Mouse (Mus musculus) neutrophil, adult 59 days (primary cell): ENCODE measurements around the gene Pisd. TPM values are rescaled to one million over a fixed set of nuclear protein-coding genes. Genes with fewer than 3 reads are reported as not detected.

Experiments
- total RNA-seq, 2 experiments: library from RNA; stranded (reverse); gene quantifications; 1 replicate in 1 of 2; 2 replicates in 1 of 2; pipeline ENCODE4 v1.2.4; 2023

Gene Pisd
- 10 to 100 TPM; 65.9 to 75.3 TPM for total RNA-seq

GRCm38 (mm10) chr5:32785313-32785915, at the start of gene Pisd:
Gene Pisd (minus strand): TSS chr5:32785646.

DNA sequence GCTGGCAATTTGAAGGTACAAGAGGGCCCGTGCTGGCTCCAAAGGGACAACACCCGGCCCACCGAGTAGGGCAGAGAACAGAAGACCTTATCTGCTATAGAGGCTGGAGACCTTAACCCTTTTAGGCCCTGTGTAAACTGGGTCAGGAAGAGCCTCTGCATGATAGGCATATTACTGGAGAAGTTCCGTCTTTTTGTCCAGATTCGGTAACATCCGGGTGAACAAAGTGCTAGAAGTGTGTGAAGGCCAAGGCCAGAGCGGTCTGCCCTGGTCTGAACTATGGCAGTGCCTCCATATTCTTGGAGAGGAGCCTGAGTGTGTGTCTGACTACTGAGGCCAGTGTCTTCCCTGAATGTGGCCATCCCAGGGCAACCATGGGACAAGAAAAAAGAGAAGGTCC, 41.6 kb upstream of the Pisd start, which contains the start of gene Gm20671:
Gene Gm20671 (minus strand): TSS at position 101 of the 400 bp plus-strand sequence.

Other genes starting within 250 kb of the Pisd start
- 1 to 10 TPM; 1.0 to 1.1 TPM for gene Yes1, start 174.5 kb downstream of the Pisd start, total RNA-seq
- not detected for gene Gm20671, start 41.5 kb upstream of the Pisd start, total RNA-seq
- 10 to 100 TPM; 33.4 to 34.8 TPM for gene Prr14l, start 68.6 kb upstream of the Pisd start, total RNA-seq
- 10 to 100 TPM; 26.1 to 31.2 TPM for gene Depdc5, start 78.1 kb upstream of the Pisd start, total RNA-seq
- 100 to 1,000 TPM; 141 to 166 TPM for gene Ywhah, start 233.2 kb upstream of the Pisd start, total RNA-seq